Mouse (Mus musculus) MEL (cell line): ENCODE data around the gene C5ar2.

Experiments used
- CHD2 ChIP-seq: IDR thresholded peaks from 2 replicates; pipeline ENCODE4 v1.6.1; 2011; ENCODE audit warnings: low read length, improper control_type of control experiment
- CTCF ChIP-seq, 3 experiments: IDR thresholded peaks in 2 of 3; conservative IDR thresholded peaks in 1 of 3; 2 replicates each; pipeline ENCODE4 v1.5.1; 2011 to 2012; ENCODE audit warnings: low read length in 3 of 3, low read depth in 2 of 3, mild to moderate bottlenecking in 2 of 3, improper control_type of control experiment in 1 of 3, inconsistent platforms in 1 of 3, mixed read lengths in 1 of 3, moderate library complexity in 1 of 3; ENCODE audit not compliant: control insufficient read depth in 1 of 3, insufficient read depth in 1 of 3, poor library complexity in 1 of 3, severe bottlenecking in 1 of 3
- GABPA ChIP-seq: IDR thresholded peaks from 2 replicates; pipeline ENCODE4 v1.6.1; 2012; ENCODE audit warnings: low read depth, mild to moderate bottlenecking, inconsistent platforms, low read length, improper control_type of control experiment, moderate library complexity
- MAX ChIP-seq: IDR thresholded peaks from 2 replicates; pipeline ENCODE4 v1.6.1; 2011; ENCODE audit warnings: low read length, improper control_type of control experiment
- MEF2A ChIP-seq: IDR thresholded peaks from 2 replicates; pipeline ENCODE4 v1.6.1; 2014; ENCODE audit warnings: low read depth, mild to moderate bottlenecking, inconsistent platforms, low read length, improper control_type of control experiment; ENCODE audit not compliant: poor library complexity, insufficient replicate concordance, severe bottlenecking; ENCODE audit errors: extremely low read depth
- NRF1 ChIP-seq: IDR thresholded peaks from 2 replicates; pipeline ENCODE4 v1.6.1; 2014; ENCODE audit warnings: low read depth, mild to moderate bottlenecking, inconsistent platforms, low read length, improper control_type of control experiment, moderate library complexity; ENCODE audit not compliant: poor library complexity, insufficient read depth, severe bottlenecking
- POLR2A ChIP-seq, 2 experiments: IDR thresholded peaks; 2 replicates each; pipeline ENCODE4 v1.6.1; 2011 to 2012; ENCODE audit warnings: low read length in 2 of 2, mild to moderate bottlenecking in 2 of 2, control low read depth in 1 of 2, improper control_type of control experiment in 1 of 2, low read depth in 1 of 2, moderate library complexity in 1 of 2; ENCODE audit not compliant: control insufficient read depth in 1 of 2, insufficient read depth in 1 of 2, poor library complexity in 1 of 2
- POLR2AphosphoS5 ChIP-seq: IDR thresholded peaks from 2 replicates; pipeline ENCODE4 v1.6.1; 2012; ENCODE audit warnings: low read depth, borderline replicate concordance, mild to moderate bottlenecking, inconsistent platforms, low read length, moderate library complexity, mixed read lengths
- SIN3A ChIP-seq: IDR thresholded peaks from 2 replicates; pipeline ENCODE4 v1.6.1; 2012; ENCODE audit warnings: low read length, improper control_type of control experiment, inconsistent platforms
- TCF12 ChIP-seq: IDR thresholded peaks from 2 replicates; pipeline ENCODE4 v1.6.1; 2014; ENCODE audit warnings: low read depth, mild to moderate bottlenecking, inconsistent platforms, low read length, improper control_type of control experiment, moderate library complexity
- ZC3H11A ChIP-seq: IDR thresholded peaks from 2 replicates; pipeline ENCODE4 v1.6.1; 2012; ENCODE audit warnings: low read depth, mild to moderate bottlenecking, inconsistent platforms, low read length, improper control_type of control experiment

DNA sequence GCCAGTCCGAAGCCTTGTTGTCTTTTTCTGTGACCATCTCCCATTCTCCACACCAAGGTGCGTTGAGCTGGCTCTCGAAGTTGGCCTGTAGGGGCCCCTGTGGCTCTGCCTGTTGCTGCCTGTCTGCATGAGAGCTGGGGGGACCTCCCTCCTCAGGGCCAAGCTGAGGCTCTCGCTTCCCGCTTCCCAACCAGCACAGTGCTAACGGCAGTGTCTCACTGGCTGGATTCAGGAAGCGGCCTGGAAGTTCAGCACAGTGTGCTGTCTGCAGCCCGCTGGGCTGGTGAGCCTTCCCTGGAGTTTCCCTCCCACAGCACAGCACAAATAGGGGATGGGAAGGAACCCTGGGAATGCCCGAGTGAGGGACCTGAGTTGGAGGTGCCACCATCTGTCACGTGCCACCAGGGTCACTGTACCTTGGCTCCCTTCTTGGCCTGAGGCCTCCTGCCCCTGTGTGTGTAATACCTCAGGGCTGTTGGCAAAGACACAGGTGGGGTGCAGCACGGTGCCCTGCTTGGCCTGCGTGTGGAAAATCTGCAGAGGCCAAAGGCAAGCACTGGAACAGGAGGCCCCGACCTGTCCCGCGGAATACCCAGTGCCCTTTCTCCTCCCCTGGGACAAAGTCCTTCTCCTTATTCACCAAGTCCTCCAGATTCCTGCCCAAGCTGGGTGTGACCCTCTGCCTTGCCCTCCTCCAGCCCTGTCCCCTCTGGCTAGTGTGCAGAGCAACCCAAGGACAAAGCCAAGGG, 41.0 kb downstream of the C5ar2 start:
- no peak for TF ChIP-seq MAX
- no peak for TF ChIP-seq CTCF (IDR thresholded peaks at IDR 0.05 in 2 of 3, conservative IDR thresholded peaks at IDR 0.05 in 1 of 3; ENCODE audit: control insufficient read depth in 1 of 3, insufficient read depth in 1 of 3, low read depth in 2 of 3, low read length in 3 of 3, poor library complexity in 1 of 3, severe bottlenecking in 1 of 3)
- TF ChIP-seq NRF1 = no peak
- no peak for TF ChIP-seq ZC3H11A
- no peak for TF ChIP-seq POLR2A (IDR thresholded peaks at IDR 0.05; ENCODE audit: control insufficient read depth in 1 of 2, insufficient read depth in 1 of 2, low read depth in 1 of 2, low read length in 2 of 2, poor library complexity in 1 of 2)
- no peak for TF ChIP-seq SIN3A
- no peak for TF ChIP-seq MEF2A
- no peak for TF ChIP-seq GABPA
- TF ChIP-seq CHD2 = no peak
- no peak for TF ChIP-seq TCF12
- TF ChIP-seq POLR2AphosphoS5 = no peak
